Mouse (Mus musculus): ENCODE results near the gene Gm17655. TPM values are rescaled to one million over a fixed set of nuclear protein-coding genes. Genes with fewer than 3 reads are reported as not detected.
A peak's percentile ranks its signal among the peaks of the same experiment; 100 is the strongest.
"Not testable (repeated sequence)": the region's sequence is repeated elsewhere in the genome, so short reads cannot be mapped to it uniquely, and the experiment has no call there.

Gm17655 gene
- polyA plus RNA-seq (2012; rRNA removed): 1.4 and 1.7 TPM in 2 replicates

DNA sequence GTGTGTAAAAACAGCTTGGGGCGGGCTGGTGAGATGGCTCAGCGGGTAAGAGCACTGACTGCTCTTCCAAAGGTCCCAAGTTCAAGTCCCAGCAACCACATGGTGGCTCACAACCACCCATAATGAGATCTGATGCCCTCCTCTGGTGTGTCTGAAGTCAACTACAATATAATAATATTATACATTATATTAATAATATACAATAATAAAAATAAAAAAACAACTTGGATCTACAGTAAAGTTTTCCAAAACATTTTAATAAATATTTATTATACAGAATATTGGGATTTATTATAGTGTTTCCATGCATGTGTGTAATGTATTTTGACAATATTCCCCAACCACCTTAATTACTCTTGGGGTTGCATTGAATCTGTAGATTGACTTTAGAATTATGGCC, at the start of gene Gm17655:
TSS of gene Gm17655 (minus strand) at position 101 of the 400 bp plus-strand sequence.
- H3K4me3 ChIP-seq (ENCODE audit: insufficient read depth, low read length); H3K4me1 ChIP-seq (ENCODE audit: control insufficient read depth, insufficient read depth, low read length): not testable (repeated sequence)

DNA sequence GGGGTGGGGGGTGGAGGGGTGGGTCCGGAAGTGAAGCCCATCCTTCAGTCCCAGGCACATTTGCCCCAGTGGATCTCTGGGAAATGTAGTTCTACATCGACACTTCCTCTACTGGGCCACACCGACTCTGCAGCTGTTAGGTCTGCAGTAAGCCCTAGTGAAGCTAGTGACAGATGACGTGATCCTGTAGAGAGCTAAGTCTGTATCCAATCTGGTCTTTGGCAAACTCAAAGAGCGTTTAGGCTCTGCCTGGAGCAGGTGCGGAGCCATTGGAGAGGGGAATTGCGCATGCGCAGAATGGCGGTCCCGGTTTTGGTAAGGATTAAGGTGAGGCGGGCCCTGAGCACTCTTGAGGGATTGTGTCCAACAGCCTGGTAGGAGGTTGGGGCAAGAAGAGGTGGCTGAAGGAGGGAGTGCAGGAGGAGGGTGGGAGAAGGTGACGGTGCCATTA, 37.7 kb upstream of the Gm17655 start, which contains the start of gene Zfp605:
TSS of gene Zfp605 (plus strand) at position 102 of the 451 bp plus-strand sequence.
- TF ChIP-seq CTCF (IDR thresholded peaks at IDR 0.05; ENCODE audit: extremely low read depth, insufficient read depth, low read length) (no peak), POLR2A (IDR thresholded peaks at IDR 0.05; ENCODE audit: extremely low read depth, insufficient read depth, low read length) (peak; percentile 68)
- Histone ChIP-seq H3K4me1 (ENCODE audit: control insufficient read depth, insufficient read depth, low read length) (no peaks in the 10 kb centered on the region), H3K4me3 (ENCODE audit: insufficient read depth, low read length) (peak within 1 kb of the TSS; percentile 83), H3K27ac (ENCODE audit: insufficient read depth, low read length) (peak within 1 kb of the TSS; percentile 16; the same call in 1 of the 2 replicates)

More for the DNA sequence above, at the start of gene Gm17655:
- not testable (repeated sequence) for H3K27ac ChIP-seq (ENCODE audit: insufficient read depth, low read length)

DNA sequence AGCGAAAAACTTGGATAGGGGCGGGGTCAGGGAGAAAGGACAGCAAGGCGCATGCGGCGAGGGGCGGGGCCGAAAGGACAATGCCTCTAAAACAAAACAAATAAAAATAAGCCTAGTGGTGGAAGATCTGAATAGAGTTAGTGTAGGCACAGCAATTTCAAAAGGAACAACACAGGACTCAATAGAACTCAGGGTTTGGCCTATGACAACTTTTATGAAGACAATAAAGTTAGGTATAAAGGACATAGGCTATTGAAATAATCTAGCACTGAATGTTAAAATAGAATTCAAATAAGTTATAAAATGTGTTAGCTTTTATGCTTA, 36.0 kb upstream of the Gm17655 start:
- TF ChIP-seq CTCF (IDR thresholded peaks at IDR 0.05; ENCODE audit: extremely low read depth, insufficient read depth, low read length): no peak
- no peak for TF ChIP-seq POLR2A (IDR thresholded peaks at IDR 0.05; ENCODE audit: extremely low read depth, insufficient read depth, low read length)
- Histone ChIP-seq H3K4me1 (ENCODE audit: control insufficient read depth, insufficient read depth, low read length) (no peaks in the 10 kb centered on the region), H3K27ac (ENCODE audit: insufficient read depth, low read length) (no peak overlapping the region), H3K4me3 (ENCODE audit: insufficient read depth, low read length) (peak overlapping the region; percentile 67; the same call in 1 of the 2 replicates)

DNA sequence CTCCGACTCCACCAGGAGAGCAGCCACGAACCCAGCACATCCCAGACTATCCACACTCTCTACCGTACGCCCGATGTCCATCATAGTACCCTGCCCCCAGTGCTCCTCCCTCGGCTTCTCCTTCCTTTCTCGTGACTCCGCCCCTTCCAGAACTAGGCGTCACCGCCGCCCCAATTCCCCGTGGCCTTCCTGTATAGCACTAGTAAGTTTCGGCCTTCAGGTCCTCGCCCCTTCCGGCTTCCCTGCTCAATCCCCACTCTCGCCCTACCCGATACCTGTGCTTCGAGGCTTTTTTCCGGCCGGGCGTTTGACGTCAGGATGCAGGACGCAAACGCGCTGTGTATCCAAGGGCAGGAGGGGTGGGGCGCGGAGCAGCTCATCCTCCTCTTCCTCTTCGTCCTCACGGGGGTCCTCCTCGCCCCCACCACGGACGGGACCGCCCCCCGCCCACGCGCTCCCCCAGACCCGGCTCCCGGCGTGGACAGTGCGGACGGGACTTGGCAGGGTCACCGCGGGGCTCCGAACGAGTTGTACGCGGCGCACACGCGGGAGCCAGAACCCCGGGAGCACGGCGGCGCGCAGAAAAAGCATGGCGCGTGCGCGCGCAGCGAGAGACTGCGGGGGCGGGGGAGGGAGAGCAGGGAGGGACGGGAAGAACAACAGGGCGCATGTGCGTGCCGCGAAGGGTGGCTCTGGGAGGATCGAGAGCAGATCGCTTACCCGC, 35.4 kb upstream of the Gm17655 start, which contains the start of gene Gtpbp6:
TSS of gene Gtpbp6 (minus strand) at position 617 of the 724 bp plus-strand sequence.
- Histone ChIP-seq H3K27ac (ENCODE audit: insufficient read depth, low read length) (peak within 1 kb of the TSS; percentile 41; the same call in 1 of the 2 replicates), H3K4me3 (ENCODE audit: insufficient read depth, low read length) (peak within 1 kb of the TSS; percentile 67), H3K4me1 (ENCODE audit: control insufficient read depth, insufficient read depth, low read length) (no peaks in the 10 kb centered on the region)
- TF ChIP-seq CTCF (IDR thresholded peaks at IDR 0.05; ENCODE audit: extremely low read depth, insufficient read depth, low read length) (no peak), POLR2A (IDR thresholded peaks at IDR 0.05; ENCODE audit: extremely low read depth, insufficient read depth, low read length) (peak; percentile 44)

DNA sequence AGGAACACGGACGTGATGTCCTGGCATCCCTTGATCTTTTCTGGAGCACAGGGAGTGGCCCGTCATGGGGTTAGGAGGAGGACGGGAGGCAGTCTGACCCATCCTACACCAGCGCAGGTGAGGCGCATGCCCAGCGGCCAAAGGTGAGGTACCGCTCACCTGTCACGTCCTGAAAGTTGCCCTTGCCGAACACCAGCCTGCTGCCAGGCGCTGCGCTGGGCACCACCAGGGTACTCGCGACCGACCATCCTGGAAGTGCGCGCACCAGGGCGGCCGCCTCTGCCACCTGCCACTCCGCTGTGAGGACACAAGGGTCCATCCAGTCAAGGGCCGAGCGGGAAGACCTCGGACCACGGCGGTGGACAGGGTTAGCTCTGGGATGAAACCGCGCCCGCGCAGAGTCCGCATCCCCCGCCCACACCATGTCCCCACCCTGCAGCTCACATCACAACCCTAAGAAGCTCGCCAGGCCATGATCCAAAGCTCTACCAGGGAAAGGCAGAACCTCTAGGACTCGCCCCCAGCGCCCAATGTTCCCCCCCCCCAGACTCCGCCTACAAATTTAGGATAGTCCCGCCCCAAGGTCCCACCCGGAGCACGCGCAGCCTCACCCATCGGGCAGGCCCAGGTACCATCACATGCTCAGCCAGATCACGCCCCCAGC, 34.7 kb upstream of the Gm17655 start:
- Histone ChIP-seq H3K27ac (ENCODE audit: insufficient read depth, low read length) (peak overlapping the region; percentile 41; the same call in 1 of the 2 replicates), H3K4me3 (ENCODE audit: insufficient read depth, low read length) (peak overlapping the region; percentile 67), H3K4me1 (ENCODE audit: control insufficient read depth, insufficient read depth, low read length) (no peaks in the 10 kb centered on the region)
- TF ChIP-seq CTCF (IDR thresholded peaks at IDR 0.05; ENCODE audit: extremely low read depth, insufficient read depth, low read length) (no peak), POLR2A (IDR thresholded peaks at IDR 0.05; ENCODE audit: extremely low read depth, insufficient read depth, low read length) (no peak)

DNA sequence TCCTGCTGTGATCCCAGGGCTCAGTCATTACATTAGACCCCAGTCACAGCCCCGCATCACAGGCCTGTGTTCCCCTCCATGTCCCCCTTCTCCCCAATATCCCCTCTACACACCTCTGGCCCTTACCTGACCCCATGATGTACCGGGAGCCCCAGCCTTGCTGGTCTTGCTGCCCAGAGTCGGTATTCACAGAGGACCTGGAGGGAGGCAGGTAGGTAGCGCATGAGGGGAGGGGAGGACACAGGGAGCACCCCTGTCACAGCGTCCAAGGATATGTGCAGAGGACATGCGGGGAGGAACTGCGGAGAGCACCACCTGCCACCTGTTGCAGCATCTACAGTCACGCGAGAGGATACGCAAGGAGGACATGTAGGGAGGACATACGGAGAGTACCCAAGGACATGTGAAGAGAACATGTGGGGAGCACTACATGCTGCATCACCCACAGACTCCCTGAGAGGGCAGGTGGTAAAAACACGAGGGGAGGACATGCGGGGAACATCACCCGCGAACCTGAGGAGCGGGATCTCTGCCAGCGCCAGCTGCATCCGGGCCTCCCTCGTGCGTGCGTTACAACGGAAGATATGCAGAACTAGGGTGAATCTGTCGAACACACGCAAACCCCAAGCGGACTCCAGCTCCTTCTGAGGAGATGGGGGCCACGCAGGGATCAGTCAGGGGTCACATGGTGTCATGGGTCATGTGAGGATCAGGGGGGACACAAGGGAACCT, 34.0 kb upstream of the Gm17655 start:
- no peaks in the 10 kb centered on the region for H3K4me1 ChIP-seq (ENCODE audit: control insufficient read depth, insufficient read depth, low read length)
- H3K4me3 ChIP-seq (ENCODE audit: insufficient read depth, low read length): peak overlapping the region; percentile 67
- TF ChIP-seq POLR2A (IDR thresholded peaks at IDR 0.05; ENCODE audit: extremely low read depth, insufficient read depth, low read length) (no peak), CTCF (IDR thresholded peaks at IDR 0.05; ENCODE audit: extremely low read depth, insufficient read depth, low read length) (no peak)
- 0 out of 2 replicates have a peak overlapping the region, but pooled peaks have one; percentile 41 for H3K27ac ChIP-seq (ENCODE audit: insufficient read depth, low read length)

DNA sequence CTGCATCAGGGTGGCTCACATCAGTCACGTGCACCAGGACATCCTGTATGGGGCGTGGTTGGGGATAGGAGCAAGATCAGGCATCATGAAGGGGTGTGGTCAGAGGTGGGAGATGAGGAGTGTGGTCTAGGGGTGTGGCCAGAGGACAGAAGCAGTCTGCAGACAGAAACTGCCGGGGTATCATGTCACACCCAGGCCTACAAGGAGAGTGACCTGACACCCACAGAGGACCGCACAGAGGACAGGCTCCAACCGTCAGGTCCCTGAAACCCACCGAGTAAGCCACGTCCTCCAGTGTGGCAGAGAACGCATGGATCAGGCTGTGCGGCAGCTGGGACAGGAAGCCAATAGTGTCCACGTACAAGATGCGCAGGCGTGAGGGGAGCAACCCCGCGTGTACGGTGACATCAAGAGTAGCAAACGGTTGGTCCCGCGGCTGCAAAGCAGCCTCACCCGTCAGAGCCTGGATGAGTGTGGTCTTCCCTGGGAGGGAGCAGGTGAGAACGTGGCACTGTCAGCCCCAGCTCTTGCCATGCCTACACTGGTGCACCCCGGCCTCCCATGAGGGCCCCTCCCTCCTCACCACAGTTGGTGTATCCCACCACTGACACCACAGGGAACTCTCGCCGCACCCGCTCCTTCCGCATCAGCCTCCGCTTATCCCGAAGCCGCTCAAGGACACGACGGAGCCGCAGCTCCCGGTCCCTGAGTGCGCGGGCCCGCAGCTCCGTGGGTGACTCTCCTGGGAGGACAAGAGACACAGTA, 32.5 kb upstream of the Gm17655 start:
- Histone ChIP-seq H3K4me3 (ENCODE audit: insufficient read depth, low read length) (no peak overlapping the region), H3K4me1 (ENCODE audit: control insufficient read depth, insufficient read depth, low read length) (no peaks in the 10 kb centered on the region), H3K27ac (ENCODE audit: insufficient read depth, low read length) (no peak overlapping the region)
- peak; percentile 14; the same call in 1 of the 2 replicates for TF ChIP-seq POLR2A (IDR thresholded peaks at IDR 0.05; ENCODE audit: extremely low read depth, insufficient read depth, low read length)
- TF ChIP-seq CTCF (IDR thresholded peaks at IDR 0.05; ENCODE audit: extremely low read depth, insufficient read depth, low read length): no peak

DNA sequence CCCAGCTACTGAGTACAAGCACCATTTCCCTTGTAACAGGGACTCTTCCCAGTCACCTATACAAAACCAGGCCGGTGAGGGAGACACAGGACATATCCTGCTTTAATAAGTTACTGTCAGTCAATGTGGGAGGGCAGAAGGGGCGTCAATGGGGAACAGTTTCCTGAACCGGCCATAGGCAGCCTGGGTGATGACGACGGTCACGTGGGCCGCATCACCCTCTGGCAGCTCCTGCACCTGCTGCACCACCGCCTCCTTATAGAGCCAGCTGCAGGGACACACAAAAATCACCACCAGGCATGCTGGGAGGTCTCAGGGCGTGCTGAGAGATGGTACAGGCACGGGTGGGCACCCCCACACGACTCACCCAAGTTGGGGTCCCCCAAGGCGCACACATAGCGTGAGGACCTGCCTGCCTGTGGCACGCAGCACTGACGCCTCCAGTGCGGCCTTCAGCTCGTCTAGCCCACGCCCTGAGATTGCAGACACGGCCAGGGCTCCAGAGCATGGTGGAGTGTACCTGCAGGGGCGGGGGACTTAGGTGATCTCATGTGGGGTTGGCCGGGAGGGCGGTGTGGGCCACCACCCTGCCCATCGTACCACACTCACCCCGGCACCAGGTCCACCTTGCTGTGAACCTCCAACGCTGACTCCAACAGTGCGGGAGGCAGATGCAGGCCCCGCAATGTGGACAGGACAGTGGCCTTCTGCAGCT, 31.7 kb upstream of the Gm17655 start:
- no peak overlapping the region for H3K27ac ChIP-seq (ENCODE audit: insufficient read depth, low read length)
- TF ChIP-seq CTCF (IDR thresholded peaks at IDR 0.05; ENCODE audit: extremely low read depth, insufficient read depth, low read length): no peak
- TF ChIP-seq POLR2A (IDR thresholded peaks at IDR 0.05; ENCODE audit: extremely low read depth, insufficient read depth, low read length): no peak
- no peak overlapping the region for H3K4me3 ChIP-seq (ENCODE audit: insufficient read depth, low read length)
- H3K4me1 ChIP-seq (ENCODE audit: control insufficient read depth, insufficient read depth, low read length): no peaks in the 10 kb centered on the region
